Mouse (Mus musculus) neural tube, embryonic 11.5 days (tissue): ENCODE data around the gene Med10. TPM values are rescaled to one million over a fixed set of nuclear protein-coding genes. Genes with fewer than 3 reads are reported as not detected.

Experiments used
- ATAC-seq: fragments of 200-750 bp; cut with Nextera tagmentation; 2 replicates; pipeline ENCODE4 v1.8.0; 2017; ENCODE audit warnings: moderate number of reproducible peaks, mild to moderate bottlenecking, moderate TSS enrichment, moderate library complexity; ENCODE audit not compliant: insufficient read depth, low FRiP score, low TSS enrichment
- DNase-seq: peaks from one replicate; pipeline ENCODE4 v3.0.0-alpha.2; 2015; ENCODE audit warnings: low spot score
- H3K27ac ChIP-seq: fragments of 300-500 bp; sonication (generic); 2 replicates; pipeline ENCODE4 v1.5.1; 2014; ENCODE audit warnings: low read depth, mild to moderate bottlenecking, low read length
- H3K27me3 ChIP-seq: fragments of 300-500 bp; sonication (generic); 2 replicates; pipeline ENCODE4 v1.6.1; 2014; ENCODE audit warnings: mild to moderate bottlenecking, low read length, mixed read lengths; ENCODE audit not compliant: control insufficient read depth, insufficient read depth
- H3K36me3 ChIP-seq: fragments of 300-500 bp; sonication (generic); 2 replicates; pipeline ENCODE4 v1.6.1; 2014; ENCODE audit warnings: mild to moderate bottlenecking, low read length, moderate library complexity, mixed read lengths; ENCODE audit not compliant: control insufficient read depth, insufficient read depth
- H3K4me1 ChIP-seq: fragments of 300-500 bp; sonication (generic); 2 replicates; pipeline ENCODE4 v1.6.1; 2014; ENCODE audit warnings: low read length, mixed read lengths; ENCODE audit not compliant: control insufficient read depth, insufficient read depth
- H3K4me2 ChIP-seq: fragments of 300-500 bp; sonication (generic); 2 replicates; pipeline ENCODE4 v1.6.1; 2014; ENCODE audit warnings: low read depth, mild to moderate bottlenecking, moderate library complexity
- H3K4me3 ChIP-seq: fragments of 300-500 bp; sonication (generic); 2 replicates; pipeline ENCODE4 v1.5.1; 2014; ENCODE audit warnings: low read depth, low read length
- H3K9ac ChIP-seq: fragments of 300-500 bp; sonication (generic); 2 replicates; pipeline ENCODE4 v1.6.1; 2014; ENCODE audit warnings: mild to moderate bottlenecking, low read length
- H3K9me3 ChIP-seq: fragments of 300-500 bp; sonication (generic); 2 replicates; pipeline ENCODE4 v1.6.1; 2016; ENCODE audit warnings: low read length; ENCODE audit not compliant: control insufficient read depth
- WGBS: fragments of 180-500 bp; shearing (Covaris S2); extraction: QIAGEN DNeasy Blood & Tissue Kit; methylation state at CpG from one replicate; pipeline ENCODE4 v1.1.7; 2014; 5-methylcytosine and 5-hydroxymethylcytosine counted together
- polyA plus RNA-seq: library from polyadenylated mRNA; unstranded; fragments of >200 nt; fragmentation: Nextera tagmentation; extraction: Ambion mirVana; gene quantifications from 2 replicates; pipeline ENCODE4 v1.2.1, GENCODE M21; 2014

Gene Med10
- polyA plus RNA-seq, 1 experiment from 2014 or later = 188 TPM

- Histone ChIP-seq H3K4me2 (no peak overlapping the region), H3K4me3 (no peak overlapping the region), H3K9ac (no peak overlapping the region), H3K9me3 (no peaks in the 10 kb centered on the region), H3K27ac (no peak overlapping the region), H3K36me3 (no peaks in the 10 kb centered on the region), H3K4me1 (no peaks in the 10 kb centered on the region), H3K27me3 (no peaks in the 10 kb centered on the region)
- no peak for DNase-seq
- no peak for ATAC-seq
- 77% methylated on average over 5 of the region's 5 CpGs for WGBS
Observed at GRCm38 (mm10) chr13:69788704-69789103, 13.5 kb upstream of the Med10 start.

DNA sequence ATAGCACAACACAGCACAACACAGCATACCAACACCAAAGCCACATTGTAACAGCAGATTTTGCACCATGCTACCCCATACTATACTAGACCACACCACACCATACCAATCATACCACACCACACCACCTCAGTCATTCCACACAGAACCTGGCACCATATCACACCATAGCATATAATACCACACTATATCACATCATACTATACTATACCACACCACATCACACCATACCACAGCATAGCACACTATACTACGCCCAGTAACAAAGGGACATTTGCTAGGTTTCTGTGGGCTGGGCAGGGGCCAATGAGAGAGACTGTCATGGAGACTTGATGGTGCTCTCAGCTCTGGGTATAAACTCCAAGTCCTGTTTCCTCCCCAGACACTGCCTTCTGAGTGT is 10.4 kb upstream of the Med10 start:
- no peak overlapping the region for H3K4me3 ChIP-seq
- H3K27ac ChIP-seq = no peak overlapping the region
- ATAC-seq (no peak), DNase-seq (no peak)
- H3K4me1 ChIP-seq = no peaks in the 10 kb centered on the region
- no peak overlapping the region for H3K4me2 ChIP-seq
- no peaks in the 10 kb centered on the region for H3K36me3 ChIP-seq
- no peaks in the 10 kb centered on the region for H3K27me3 ChIP-seq
- H3K9me3 ChIP-seq = no peaks in the 10 kb centered on the region
- 86% methylated on average over 1 of the region's 1 CpGs for WGBS
- no peak overlapping the region for H3K9ac ChIP-seq

DNA sequence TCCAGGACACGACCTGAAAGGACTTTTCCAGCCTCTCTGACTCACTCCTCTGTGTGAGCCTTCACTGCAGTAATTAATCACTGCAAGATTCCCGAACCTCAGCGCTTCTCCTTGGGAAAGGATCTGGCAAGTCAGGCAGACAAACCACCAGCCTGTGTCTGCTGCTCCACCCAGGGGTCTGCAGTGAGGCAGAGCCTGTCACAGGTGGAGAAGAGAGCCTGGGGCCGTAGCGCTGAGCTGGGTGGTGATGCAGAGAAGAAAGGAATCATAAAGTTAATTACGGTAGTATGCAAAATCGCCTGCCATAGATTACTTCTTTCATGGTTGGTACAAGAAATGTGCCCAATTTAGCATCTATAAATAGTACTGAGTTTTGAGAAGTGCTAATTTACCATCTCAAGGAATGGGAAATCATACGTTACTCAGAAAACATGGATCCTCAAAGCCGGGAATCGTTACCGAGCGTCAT is 9.6 kb upstream of the Med10 start:
- no peak overlapping the region for H3K9ac ChIP-seq
- H3K4me2 ChIP-seq = no peak overlapping the region
- WGBS = 32% methylated on average over 12 of the region's 12 CpGs
- H3K4me3 ChIP-seq = no peak overlapping the region
- no peaks in the 10 kb centered on the region for H3K36me3 ChIP-seq
- H3K27me3 ChIP-seq = no peaks in the 10 kb centered on the region
- DNase-seq = peak; percentile 17
- H3K4me1 ChIP-seq = no peaks in the 10 kb centered on the region
- no peak overlapping the region for H3K27ac ChIP-seq
- no peak for ATAC-seq
- H3K9me3 ChIP-seq = no peaks in the 10 kb centered on the region

- Histone ChIP-seq H3K36me3 (no peaks in the 10 kb centered on the region), H3K27me3 (no peaks in the 10 kb centered on the region), H3K4me3 (no peak overlapping the region), H3K27ac (no peak overlapping the region), H3K9me3 (no peaks in the 10 kb centered on the region), H3K4me2 (no peak overlapping the region), H3K9ac (no peak overlapping the region), H3K4me1 (no peaks in the 10 kb centered on the region)
- DNase-seq = no peak
- no peak for ATAC-seq
- 70% methylated on average over 7 of the region's 7 CpGs for WGBS
Observed at GRCm38 (mm10) chr13:69794808-69795207, 7.4 kb upstream of the Med10 start.

- Histone ChIP-seq H3K4me2 (peak overlapping the region; percentile 93), H3K9ac (peak overlapping the region; percentile 90), H3K36me3 (peaks cover 11% of the 10 kb centered on the region), H3K4me1 (peaks cover 9% of the 10 kb centered on the region), H3K9me3 (no peaks in the 10 kb centered on the region), H3K27me3 (no peaks in the 10 kb centered on the region), H3K4me3 (peak overlapping the region; percentile 87), H3K27ac (no peak overlapping the region)
- DNase-seq (peak; percentile 94), ATAC-seq (peak; percentile 95)
- under 1% methylated on average over 52 of the region's 55 CpGs for WGBS
Observed at GRCm38 (mm10) chr13:69809681-69810611, 7.8 kb downstream of the Med10 start.

GRCm38 (mm10) chr13:69810936-69811680 is 8.9 kb downstream of the Med10 start:
- ATAC-seq (no peak), DNase-seq (no peak)
- Histone ChIP-seq H3K27ac (no peak overlapping the region), H3K4me1 (peaks cover 9% of the 10 kb centered on the region), H3K4me2 (peak overlapping the region; percentile 93), H3K27me3 (no peaks in the 10 kb centered on the region), H3K4me3 (peak overlapping the region; percentile 87), H3K9ac (0 out of 2 replicates have a peak overlapping the region, but pooled peaks have one; percentile 90), H3K9me3 (no peaks in the 10 kb centered on the region), H3K36me3 (peaks cover 13% of the 10 kb centered on the region)
- WGBS = 93% methylated on average over 14 of the region's 14 CpGs

DNA sequence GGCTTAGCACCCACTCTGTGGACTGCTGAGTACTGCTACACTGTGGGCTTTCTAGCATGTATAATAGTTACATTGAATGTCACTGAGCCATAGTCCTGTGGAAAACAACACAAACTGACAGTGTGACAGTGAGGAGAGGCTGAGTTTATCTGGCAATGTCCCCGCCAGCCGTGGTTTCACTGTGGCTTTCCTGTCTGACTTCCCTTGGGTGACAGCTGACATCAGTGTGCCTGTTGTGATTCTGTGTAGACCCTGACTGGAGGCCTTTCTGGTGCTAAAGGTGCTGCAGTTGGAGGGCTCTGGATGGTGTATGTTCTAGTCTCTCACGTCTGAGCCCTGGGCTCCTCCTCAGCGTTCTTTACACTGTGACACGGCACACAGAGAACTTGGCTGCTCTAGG is 11.7 kb downstream of the Med10 start:
- Histone ChIP-seq H3K4me3 (no peak overlapping the region), H3K36me3 (peaks cover 13% of the 10 kb centered on the region), H3K4me2 (no peak overlapping the region), H3K27me3 (no peaks in the 10 kb centered on the region), H3K27ac (no peak overlapping the region), H3K9me3 (no peaks in the 10 kb centered on the region), H3K9ac (no peak overlapping the region), H3K4me1 (peaks cover 9% of the 10 kb centered on the region)
- no peak for ATAC-seq
- DNase-seq = no peak
- 96% methylated on average over 5 of the region's 5 CpGs for WGBS

GRCm38 (mm10) chr13:69818306-69818705 is 16.1 kb downstream of the Med10 start:
- DNase-seq = no peak
- WGBS = 87% methylated on average over 4 of the region's 4 CpGs
- Histone ChIP-seq H3K27ac (no peak overlapping the region), H3K4me3 (no peak overlapping the region), H3K4me1 (no peaks in the 10 kb centered on the region), H3K9me3 (no peaks in the 10 kb centered on the region), H3K27me3 (no peaks in the 10 kb centered on the region), H3K4me2 (no peak overlapping the region), H3K36me3 (peaks cover 13% of the 10 kb centered on the region), H3K9ac (no peak overlapping the region)
- no peak for ATAC-seq
